Mouse (Mus musculus) lung, postnatal 14 days (tissue): ENCODE data around the gene Sucla2.
A peak's percentile ranks its signal among the peaks of the same experiment; 100 is the strongest.

Source experiments
- DNase-seq: peaks from one replicate; pipeline ENCODE4 v3.0.0; 2021

Sucla2 gene

DNA sequence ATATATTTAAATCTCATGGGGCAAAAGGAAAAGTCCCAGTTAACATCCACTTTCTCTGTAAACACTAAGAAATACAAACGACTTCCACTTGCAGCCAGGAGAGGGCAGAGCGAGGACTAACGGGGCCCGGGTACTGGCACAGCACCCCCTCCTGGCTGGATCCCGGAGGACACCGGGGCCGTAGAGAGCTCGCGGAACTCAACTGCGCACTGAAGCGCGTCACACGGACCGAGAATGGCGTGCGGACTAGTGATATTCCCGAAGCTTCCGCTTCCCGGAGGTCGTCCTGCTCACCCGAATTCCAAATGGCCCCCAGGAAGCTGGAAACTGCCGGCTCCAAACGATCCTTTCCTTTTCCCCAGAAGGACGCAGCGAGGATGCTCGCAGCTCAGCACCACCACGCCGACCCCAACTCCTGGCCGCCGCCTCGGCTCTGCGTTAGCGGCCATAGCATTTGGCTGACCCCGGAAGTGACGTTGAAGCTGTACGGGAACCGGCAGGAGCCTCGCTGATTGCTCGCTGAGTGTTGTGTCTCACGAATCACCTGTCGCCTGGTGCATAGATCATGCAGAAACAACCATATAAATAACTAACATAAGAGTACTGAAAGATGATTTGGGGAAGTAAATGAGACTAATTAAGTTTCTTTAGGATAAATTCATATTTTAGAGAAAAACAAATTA is at the start of gene Sucla2:
TSS of gene Sucla2 (plus strand) at position 554 of the 683 bp plus-strand sequence.
- DNase-seq, result peak; percentile 97

DNA sequence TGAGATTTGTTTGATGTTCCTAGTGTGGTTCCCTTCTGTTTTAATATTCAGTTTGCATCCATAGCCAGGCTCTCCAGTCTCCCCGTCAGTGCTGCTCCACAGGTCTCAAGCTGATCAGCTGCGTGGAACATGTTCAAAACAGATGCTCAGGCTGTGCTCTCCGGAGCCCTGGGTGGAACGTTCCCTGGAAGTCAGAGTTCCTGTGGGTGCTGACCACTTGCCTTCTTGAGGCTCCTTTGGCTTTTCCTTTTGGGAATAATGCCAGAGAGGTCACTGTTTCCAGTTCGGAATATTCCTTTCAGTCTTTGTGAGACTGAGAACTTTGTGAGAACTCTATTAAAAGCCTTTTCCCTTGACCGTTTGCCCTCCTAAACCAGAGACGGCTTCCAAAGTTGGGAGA is 49.6 kb upstream of the Sucla2 start:
- peak; percentile 32 for DNase-seq

DNA sequence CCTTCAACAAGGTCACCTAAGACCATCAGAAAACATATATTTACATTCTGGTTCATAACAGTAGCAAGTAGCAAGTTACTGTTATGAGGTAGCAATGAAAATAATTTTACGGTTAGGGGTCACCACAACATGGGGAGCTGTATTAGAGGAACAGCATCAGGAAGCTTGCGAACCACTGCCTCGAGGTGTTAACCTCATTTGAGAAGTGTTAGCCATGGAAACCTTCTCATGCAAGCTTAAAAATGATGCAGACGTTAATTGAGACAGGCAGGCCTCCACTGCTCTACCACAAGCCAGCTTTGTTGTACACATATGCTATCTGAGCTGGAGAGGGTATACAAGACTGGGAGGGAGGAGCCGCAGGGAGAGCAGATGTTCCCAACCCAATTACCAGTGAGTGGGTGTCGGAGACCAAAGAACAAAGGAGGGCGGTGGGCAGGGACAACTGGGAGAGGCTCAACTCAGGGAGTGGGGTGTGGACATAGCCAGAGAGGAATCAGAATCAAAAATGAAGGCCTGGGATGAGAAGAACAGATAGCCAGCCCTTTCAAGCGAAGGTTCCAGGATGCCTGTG is 48.7 kb upstream of the Sucla2 start:
- DNase-seq, result peak; percentile 35

DNA sequence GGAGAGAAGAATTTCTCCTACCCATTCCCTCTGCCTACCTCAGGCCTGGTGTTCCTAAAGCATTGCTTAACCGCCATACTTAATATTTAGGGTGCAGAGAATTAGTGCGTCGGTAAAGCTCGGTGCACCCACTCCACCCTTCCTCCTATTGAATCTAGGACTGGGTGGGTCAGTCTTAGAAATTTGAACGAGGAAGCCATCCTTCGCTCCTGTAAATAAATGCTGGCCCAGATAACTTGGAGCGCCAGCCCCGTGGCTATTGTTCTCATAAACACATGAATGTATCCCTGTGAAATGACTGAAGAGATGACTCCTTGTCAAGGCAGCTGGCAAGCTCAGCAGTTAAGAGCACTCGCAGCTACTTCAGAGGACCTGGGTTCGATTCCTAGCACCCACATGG is 48.0 kb upstream of the Sucla2 start:
- DNase-seq, result peak; percentile 34

DNA sequence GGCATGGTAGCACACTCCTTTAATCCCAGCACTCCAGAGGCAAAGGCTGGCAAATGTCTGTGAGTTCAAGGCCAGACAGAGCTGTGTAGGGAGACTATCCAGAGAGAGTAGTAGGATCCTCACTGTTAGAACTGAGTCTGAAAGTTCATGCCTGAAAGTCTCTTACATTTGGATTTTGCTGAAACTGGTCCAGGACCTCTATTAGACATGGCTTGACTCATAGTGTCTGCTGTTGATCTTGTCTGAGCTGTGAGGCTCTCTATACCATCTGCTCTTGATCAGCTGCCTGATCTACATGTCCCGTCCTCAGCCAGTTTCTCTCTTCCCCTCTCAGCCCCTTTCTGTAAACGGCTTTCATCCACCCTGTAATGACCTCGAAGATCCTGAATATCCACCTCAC is 46.8 kb upstream of the Sucla2 start:
- no peak for DNase-seq

DNA sequence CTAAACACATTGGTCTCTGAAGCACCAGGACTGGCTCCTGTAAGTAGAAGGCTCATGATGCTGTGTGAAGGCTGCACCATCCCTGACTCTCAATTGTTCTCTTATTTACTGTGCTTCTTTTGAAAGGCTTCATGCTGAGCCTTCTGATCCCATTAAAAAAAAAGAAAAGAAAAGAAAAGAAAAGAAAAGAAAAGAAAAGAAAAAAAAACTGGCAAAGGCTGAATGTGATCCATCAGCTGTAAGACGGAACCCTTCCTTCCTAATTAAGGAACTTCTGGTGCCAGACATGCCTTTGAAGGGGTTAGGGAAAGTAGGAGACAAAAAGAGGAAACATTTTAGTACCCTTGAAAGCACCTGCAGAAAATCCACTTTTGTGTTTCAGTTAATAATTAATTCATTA is 45.3 kb upstream of the Sucla2 start:
- no peak for DNase-seq

DNA sequence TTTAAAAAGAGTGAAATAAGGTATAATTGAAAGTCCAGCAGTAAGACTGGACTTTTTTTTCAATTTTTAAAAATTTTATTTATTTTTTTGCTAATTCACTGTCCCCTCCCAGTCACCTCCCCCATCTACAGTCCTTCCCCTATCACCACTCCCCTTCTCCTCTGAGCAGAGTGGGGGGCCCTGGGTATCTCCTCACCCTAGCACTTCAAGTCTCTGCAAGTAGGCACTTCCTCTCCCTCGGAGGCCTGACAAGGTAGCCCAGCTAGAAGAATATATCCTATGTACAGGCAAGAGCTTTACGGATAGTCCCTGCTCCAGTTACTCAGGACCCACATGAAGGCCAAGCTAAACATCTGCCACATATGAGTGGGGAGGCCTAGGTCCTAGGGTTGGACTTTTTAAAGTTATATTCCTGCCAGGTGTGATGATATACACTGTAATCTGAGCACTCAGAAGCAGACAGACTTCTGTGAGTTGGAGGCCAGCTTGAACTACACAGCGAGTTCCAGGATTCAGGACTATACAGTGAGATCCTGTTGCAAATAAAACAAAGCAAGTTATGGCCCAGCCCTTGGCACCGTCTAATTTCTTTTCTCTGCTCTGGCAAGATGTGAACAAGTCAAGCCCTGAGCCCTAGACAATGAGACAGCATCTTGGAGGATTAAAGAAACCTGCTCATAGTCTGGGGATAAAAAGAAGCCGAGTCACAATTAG is 41.4 kb upstream of the Sucla2 start:
- peak; percentile 11 for DNase-seq

DNA sequence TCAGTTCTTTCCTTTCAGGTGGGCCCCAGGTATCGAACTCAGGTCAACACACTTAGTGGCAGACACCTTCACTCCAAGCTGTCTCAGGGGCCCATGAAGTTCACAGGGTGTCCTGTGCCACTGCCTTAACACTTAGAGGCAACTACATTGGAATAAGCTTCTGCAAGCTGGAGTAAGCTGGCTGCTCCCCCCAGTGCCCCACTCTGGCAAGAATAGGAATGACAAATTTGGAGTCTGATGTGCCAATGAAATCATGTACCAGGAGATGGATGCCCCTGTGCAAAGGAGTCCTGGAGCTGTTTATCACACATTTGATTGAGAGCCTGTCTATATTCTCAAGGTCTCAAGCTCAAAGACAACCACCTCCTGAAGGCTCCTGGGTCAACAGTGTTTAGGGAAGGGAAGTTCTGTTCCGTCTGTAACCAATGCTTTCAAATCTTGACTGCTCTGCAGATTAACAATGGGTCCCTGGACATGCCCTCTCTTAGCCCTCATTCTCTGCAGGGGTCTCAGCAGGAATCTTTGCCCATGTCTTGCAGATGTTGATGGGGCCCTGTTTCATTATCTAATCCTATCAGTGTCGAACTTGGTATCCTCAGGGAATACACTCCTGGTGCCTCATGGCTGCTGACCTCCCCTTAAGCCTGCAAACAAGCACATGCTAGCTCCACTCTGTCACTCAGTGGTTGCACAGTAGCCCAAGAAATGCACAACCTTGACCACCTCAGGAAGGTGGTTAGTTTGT is 40.6 kb upstream of the Sucla2 start:
- no peak for DNase-seq

DNA sequence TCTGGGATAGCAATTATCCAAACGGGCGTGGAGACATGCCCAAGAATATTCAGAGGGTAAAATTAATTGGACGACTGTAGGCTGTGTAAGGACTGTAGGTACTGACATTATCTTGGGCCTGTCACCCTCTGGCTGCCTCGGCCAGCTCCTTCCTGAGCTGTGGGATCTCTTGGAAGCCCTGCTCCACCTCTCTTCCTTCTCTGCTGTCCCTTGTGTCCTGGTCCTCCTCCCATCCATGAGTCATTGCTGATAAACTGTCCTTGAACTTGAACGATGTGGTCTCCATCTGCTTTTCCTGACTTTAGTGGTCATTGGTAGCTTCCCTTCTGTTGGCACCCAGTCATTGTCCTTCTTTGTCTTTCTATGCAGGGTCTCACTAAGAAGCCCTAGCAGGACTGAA is 38.5 kb upstream of the Sucla2 start:
- no peak for DNase-seq

DNA sequence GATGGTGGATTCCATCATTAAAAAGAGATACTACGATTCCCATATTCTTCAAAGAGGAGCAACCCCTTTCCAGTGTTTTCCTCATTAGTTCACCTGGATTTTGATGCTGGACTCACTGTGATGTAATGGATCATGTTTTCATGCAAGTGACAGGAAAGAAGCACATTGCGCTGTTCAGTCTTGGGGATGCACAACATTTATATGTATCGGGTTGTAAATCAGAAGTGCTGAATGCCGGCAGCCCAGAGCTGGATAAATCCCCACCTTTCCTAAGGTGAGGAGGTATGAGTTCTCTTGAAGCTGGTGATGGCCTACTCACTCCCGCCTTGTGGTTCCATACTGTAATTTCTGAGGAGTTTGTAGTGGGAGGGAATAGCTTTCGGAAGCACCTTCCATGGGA is 31.8 kb upstream of the Sucla2 start:
- no peak for DNase-seq

DNA sequence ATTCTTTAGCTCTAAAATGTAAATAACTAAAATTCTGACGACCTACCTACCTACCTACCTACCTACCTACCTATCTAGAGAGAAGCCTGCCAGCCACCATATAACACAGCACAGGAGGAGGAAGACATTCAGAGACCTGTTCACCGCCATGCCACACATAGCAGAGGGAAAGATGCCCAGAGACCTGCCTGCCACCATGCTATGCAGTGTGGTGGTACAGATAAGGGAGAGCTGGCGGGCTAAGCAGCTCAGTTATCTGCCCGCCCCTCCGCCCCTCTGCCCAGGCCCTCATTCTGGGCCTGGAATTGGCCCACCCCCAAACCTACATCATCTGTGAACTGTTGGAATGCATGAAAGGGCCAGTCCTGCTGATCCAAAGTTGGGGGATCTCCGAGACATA is 31.0 kb upstream of the Sucla2 start:
- no peak for DNase-seq

DNA sequence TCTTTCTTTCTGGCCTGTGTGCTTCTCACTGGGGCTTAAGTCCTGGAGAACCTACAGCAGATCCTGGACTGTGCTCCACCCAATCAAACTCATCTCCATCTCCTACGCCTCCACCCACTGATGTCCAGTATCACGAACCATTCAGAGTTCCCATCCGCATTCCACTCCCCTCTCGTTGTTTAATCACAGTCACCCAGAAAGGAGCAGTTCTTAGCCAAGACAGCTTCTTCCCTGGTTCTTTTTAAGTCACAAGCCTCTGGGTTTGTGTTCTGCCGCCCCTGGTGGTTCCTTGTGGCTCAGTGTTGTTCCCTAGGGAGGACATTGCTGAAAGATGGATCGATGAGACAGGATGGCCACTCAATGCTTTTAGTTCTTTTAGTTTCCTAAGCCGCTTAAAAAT is 29.4 kb upstream of the Sucla2 start:
- DNase-seq, result no peak

DNA sequence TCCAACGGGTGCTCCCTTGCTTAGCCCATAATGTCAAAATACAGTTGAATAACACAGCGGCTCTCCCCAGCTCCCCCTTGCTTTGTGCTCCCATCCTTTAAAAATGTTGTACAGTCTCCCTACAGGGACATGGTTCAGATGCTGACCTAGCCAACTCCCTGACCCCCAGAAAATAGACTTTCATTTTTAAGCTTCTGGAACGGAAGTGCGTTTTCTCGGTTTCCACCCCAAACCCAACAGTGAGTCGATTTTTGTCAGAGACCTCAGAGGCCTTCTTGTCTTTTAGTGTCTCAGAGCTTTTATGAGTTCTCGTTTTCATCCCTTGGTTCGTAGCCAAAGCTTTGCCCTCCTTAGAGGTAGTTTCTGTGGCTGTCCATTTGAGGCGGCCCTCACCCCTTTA is 23.8 kb upstream of the Sucla2 start:
- no peak for DNase-seq

DNA sequence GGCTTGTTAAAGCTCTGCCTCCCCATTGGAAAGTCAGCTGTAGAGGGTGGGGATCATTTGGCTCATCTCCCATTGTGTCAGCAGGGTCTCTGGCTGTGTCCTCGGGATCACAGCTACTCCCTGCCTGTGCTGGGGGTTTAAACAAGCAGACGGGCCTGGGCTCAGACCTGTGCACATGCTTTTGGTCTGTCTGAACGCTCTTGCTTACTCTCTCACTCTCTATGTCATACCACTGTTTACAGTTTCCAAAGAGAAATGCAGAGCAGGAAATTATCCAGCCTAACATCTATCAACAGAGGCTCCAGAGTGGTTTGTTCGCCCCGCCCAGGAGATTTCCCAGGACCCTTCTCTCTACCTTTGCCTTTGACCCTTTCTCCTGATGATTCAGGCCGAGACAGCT is 23.4 kb upstream of the Sucla2 start:
- DNase-seq, result peak; percentile 36

DNA sequence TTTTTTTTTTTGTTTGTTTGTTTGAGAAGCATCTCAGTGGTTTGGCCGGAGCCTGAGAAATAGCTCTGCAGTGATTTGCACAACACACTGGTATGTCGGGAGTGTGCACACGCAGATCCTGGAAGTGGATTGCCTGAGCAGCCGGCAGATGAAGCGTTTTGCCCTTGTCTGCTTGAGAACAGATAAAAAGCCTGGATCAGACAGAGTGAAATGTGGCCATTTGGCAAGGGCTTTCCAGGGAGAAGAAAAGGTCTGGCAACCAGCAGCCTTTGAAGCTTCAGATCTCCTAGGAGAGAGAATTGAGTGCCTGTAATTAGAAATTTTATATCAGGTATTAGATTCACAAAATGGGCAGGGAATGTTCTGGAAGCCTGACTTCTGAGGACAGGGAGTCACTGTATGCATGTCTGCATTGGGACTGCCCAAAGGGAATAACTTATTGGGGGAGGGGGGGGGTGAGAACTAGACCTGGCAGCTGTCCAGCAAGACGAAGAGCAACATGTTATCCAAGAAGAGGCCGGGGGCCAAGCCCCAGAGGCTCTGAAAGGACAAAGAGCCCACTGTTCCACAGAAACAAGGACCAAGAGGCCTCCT is 22.4 kb upstream of the Sucla2 start:
- no peak for DNase-seq

DNA sequence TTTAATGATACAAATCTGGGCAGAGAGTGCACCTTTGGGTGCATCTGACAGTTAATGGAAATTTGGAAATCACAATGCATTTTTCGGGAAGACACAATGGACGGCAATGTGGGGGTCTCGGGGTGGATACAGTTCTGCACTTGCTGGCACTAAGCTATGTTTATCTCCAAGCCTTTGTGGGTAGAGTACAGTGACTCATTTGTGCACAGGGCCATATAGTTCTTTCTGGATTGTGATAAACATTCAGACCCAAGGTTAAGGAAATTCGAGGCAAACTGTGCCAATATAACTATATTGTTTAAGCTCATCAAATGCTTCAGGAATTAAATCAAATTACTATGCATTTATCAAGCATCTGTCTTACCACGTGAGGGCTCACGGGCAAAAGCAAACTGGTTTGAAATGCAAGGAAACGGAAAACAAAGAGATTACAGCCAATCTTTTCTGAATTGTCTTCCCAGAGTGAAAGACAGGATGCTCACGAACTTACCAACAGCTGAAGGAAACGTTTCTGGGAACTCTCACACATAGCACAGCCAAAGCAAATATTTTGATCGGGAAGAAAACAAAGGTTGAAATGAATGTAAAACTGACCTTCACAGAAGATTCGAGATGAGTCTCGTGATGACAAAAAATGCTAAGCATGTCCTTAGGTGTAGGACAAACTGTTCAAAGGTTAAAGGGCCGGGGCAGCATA is 21.7 kb upstream of the Sucla2 start:
- no peak for DNase-seq

DNA sequence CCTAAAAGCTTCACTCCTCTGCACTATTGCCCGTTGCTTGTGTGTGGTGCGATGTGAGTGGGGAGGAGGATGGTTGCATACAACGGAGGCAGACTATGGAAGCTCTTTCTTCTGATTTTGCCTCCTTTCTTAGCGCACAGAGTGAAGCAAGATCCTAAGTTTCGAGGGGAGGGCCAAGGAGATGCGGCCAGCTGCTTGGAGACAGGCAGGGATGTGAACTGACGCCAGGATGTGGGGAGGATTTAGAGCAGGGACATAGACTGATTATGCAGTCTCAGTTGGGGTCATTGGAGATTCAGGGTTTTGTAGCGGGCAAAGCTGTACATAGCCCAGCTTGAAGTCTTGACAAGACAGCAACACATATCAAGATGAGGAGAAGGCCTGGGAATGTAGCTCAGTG is 18.8 kb upstream of the Sucla2 start:
- DNase-seq, result no peak

DNA sequence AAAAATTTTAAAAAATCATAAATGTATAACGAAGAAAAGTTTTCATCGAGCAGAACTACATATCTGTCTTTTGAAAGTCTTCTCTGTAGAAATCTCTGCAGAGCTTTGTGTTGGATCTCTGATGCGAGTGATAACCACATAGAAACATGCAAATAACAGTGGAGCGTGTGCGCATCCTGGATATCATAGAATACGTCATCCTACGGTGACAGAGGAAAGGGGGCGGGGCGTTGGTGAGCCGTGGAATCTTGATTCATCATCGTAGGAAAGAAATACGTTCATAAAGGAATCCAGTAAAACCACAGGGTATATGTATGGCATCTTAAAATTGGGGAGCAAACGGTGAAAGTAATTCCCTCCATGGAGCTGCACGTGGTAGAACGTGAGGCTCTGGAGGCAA is 17.9 kb upstream of the Sucla2 start:
- no peak for DNase-seq

DNA sequence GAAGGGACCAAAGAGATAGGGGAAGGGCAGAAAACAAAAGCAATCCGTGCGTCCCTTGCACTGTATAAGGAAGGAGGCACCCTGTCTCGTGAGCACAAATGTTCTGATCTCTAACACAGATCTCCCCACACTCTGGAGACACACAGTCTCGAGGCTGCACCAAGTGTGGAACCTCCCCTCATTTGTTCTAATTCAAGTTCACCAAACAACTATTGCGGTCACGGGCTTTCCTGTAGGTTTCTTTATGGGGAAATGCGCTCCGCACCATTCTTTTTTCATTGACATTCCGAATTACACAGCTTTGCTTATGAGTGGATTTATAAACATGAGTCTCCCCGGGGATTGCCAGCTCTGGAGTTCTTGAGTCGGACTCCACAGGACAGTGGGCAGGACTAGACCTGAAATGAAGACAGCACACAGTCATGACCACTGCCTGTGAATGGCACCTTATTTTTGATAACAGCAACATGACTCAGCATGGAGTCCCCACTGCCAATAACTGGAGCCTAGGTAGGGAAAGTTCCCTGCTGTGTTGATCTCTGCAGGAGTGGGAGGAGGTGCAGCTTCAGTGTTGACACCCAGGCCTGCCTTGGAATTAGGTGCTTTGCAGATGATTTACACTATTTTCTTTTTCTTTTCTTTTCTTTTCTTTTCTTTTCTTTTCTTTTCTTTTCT is 17.3 kb upstream of the Sucla2 start:
- DNase-seq, result peak; percentile 50

DNA sequence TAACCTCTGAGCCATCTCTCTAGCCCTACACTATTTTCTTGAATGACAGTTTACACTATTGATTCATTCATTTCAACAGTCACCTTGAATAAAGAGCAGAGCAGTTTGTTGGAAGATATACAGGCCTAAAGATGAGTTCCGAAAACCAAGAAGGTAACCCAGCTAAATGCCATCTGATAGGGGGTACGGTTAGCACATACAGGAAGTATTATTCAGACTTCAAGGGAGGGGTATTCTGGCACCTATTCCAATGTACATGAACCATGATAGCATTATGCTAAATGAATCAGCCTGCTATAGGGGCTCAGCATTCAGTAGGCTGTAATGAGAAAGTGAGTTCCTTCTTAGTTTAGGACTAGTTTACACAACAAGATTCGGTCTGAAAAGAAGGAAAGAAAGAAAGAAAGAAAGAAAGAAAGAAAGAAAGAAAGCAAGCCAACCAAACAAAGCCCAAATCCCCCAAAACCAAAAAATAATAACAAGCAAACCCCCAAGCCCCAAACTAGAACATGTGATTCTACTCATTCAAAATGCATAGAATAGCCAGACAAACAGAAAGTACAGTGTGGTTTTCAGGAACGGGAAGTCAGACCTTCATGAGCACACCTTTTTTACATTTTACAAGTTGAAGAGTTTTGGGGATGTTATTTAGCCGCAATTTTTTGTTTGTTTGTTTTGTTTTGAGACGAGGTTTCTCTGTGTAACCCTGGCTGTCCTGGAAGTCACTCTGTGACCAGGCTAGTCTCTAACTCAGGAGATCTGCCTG is 16.3 kb upstream of the Sucla2 start:
- DNase-seq, result no peak

DNA sequence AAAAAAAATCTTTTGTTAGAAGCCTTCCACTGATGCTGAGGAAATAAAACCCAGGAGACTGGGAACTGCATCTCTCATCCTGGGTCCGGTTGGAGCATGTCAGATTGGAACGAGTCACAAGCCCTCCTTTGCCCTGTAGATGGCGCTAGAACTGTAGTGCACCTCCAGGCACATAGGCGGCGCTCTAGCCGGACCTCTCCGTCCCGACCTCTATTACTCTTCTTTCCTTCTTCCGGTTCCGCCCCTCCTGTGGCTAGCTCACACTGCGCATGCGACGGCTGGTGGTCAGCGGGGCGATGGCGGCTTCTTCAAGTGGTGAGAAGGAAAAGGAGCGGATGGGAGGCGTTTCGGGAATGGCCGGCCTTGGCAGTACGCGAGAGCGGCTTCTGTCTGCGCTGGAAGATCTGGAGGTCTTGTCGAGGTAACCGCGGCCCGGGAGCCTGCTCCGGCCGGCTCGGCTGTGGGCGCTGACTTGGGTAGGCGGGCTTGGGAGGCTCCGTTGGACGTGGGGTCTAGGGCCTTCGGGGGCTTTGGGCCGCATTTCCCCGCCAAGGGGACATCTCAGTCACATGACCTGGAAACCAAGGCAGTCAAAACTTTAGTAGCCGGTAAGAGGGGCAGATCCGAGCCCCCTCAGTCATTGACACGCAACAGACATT is 15.2 kb upstream of the Sucla2 start, which contains the start of gene Med4:
TSS of gene Med4 (plus strand) at position 261 of the 659 bp plus-strand sequence.
- DNase-seq, result peak; percentile 96
